Mouse (Mus musculus): ENCODE measurements around the gene Klf6. TPM values are rescaled to one million over a fixed set of nuclear protein-coding genes. Genes with fewer than 3 reads are reported as not detected.

The Klf6 gene
- total RNA-seq, 2 experiments from 2014 or later: 25.0 to 27.3 TPM

- DNase-seq (ENCODE audit: low spot score in 2 of 2): no peak
- no peak overlapping the region for H3K27ac ChIP-seq
- no peak overlapping the region for H3K4me3 ChIP-seq
- no peak for TF ChIP-seq CTCF (conservative IDR thresholded peaks at IDR 0.05)
Measured at GRCm38 (mm10) chr13:5843829-5844228, 17.5 kb upstream of the Klf6 start.

GRCm38 (mm10) chr13:5844338-5844737, 16.9 kb upstream of the Klf6 start:
- no peak for DNase-seq (ENCODE audit: low spot score in 2 of 2)
- no peak overlapping the region for H3K4me3 ChIP-seq
- TF ChIP-seq CTCF (conservative IDR thresholded peaks at IDR 0.05): no peak
- no peak overlapping the region for H3K27ac ChIP-seq

- DNase-seq (ENCODE audit: low spot score in 2 of 2): no peak
- H3K4me3 ChIP-seq: no peak overlapping the region
- no peak for TF ChIP-seq CTCF (conservative IDR thresholded peaks at IDR 0.05)
- peak overlapping the region; percentile 28; the same call in 1 of the 2 replicates for H3K27ac ChIP-seq
Measured at GRCm38 (mm10) chr13:5845161-5845590, 16.1 kb upstream of the Klf6 start.

- Histone ChIP-seq H3K27ac (peak overlapping the region; percentile 28; the same call in 1 of the 2 replicates), H3K4me3 (no peak overlapping the region)
- DNase-seq (ENCODE audit: low spot score in 2 of 2): no peak
- TF ChIP-seq CTCF (conservative IDR thresholded peaks at IDR 0.05): no peak
Measured at GRCm38 (mm10) chr13:5845605-5846004, 15.7 kb upstream of the Klf6 start.

- no peak overlapping the region for H3K27ac ChIP-seq
- H3K4me3 ChIP-seq: no peak overlapping the region
- DNase-seq (ENCODE audit: low spot score in 2 of 2): no peak
- no peak for TF ChIP-seq CTCF (conservative IDR thresholded peaks at IDR 0.05)
Measured at GRCm38 (mm10) chr13:5846860-5847259, 14.4 kb upstream of the Klf6 start.

GRCm38 (mm10) chr13:5847736-5848135, 13.5 kb upstream of the Klf6 start:
- Histone ChIP-seq H3K27ac (no peak overlapping the region), H3K4me3 (no peak overlapping the region)
- no peak for DNase-seq (ENCODE audit: low spot score in 2 of 2)
- TF ChIP-seq CTCF (conservative IDR thresholded peaks at IDR 0.05): no peak

- peak overlapping the region; percentile 99 for H3K27ac ChIP-seq
- DNase-seq (ENCODE audit: low spot score in 2 of 2): peak in 1 of 2 experiments; percentile 51
- H3K4me3 ChIP-seq: peak overlapping the region; percentile 95
- peak; percentile 68 for TF ChIP-seq CTCF (conservative IDR thresholded peaks at IDR 0.05)
Measured at GRCm38 (mm10) chr13:5860651-5861156, 578 bp upstream of the Klf6 start.

- peak in 1 of 2 experiments; percentile 38 for DNase-seq (ENCODE audit: low spot score in 2 of 2)
- no peak for TF ChIP-seq CTCF (conservative IDR thresholded peaks at IDR 0.05)
- Histone ChIP-seq H3K27ac (peak overlapping the region; percentile 96), H3K4me3 (peak overlapping the region; percentile 99)
Measured at GRCm38 (mm10) chr13:5862003-5862625, 832 bp downstream of the Klf6 start.

GRCm38 (mm10) chr13:5862626-5863407, 1.5 kb downstream of the Klf6 start:
- Histone ChIP-seq H3K27ac (peak overlapping the region; percentile 96), H3K4me3 (peak overlapping the region; percentile 99)
- TF ChIP-seq CTCF (conservative IDR thresholded peaks at IDR 0.05): no peak
- DNase-seq (ENCODE audit: low spot score in 2 of 2): no peak

GRCm38 (mm10) chr13:5863408-5863891, 2.2 kb downstream of the Klf6 start:
- Histone ChIP-seq H3K27ac (peak overlapping the region; percentile 96), H3K4me3 (peak overlapping the region; percentile 99)
- TF ChIP-seq CTCF (conservative IDR thresholded peaks at IDR 0.05): no peak
- no peak for DNase-seq (ENCODE audit: low spot score in 2 of 2)

- TF ChIP-seq CTCF (conservative IDR thresholded peaks at IDR 0.05): no peak
- H3K27ac ChIP-seq: peak overlapping the region; percentile 96
- no peak for DNase-seq (ENCODE audit: low spot score in 2 of 2)
- H3K4me3 ChIP-seq: peak overlapping the region; percentile 99
Measured at GRCm38 (mm10) chr13:5864265-5865097, 3.2 kb downstream of the Klf6 start.

- H3K27ac ChIP-seq: peak overlapping the region; percentile 96; the same call in 1 of the 2 replicates
- H3K4me3 ChIP-seq: peak overlapping the region; percentile 99
- TF ChIP-seq CTCF (conservative IDR thresholded peaks at IDR 0.05): no peak
- no peak for DNase-seq (ENCODE audit: low spot score in 2 of 2)
Measured at GRCm38 (mm10) chr13:5865098-5865415, 3.8 kb downstream of the Klf6 start.

Data from layer of hippocampus, adult 2 months (tissue).